Mouse (Mus musculus): ENCODE measurements around the gene H2afx.

DNA sequence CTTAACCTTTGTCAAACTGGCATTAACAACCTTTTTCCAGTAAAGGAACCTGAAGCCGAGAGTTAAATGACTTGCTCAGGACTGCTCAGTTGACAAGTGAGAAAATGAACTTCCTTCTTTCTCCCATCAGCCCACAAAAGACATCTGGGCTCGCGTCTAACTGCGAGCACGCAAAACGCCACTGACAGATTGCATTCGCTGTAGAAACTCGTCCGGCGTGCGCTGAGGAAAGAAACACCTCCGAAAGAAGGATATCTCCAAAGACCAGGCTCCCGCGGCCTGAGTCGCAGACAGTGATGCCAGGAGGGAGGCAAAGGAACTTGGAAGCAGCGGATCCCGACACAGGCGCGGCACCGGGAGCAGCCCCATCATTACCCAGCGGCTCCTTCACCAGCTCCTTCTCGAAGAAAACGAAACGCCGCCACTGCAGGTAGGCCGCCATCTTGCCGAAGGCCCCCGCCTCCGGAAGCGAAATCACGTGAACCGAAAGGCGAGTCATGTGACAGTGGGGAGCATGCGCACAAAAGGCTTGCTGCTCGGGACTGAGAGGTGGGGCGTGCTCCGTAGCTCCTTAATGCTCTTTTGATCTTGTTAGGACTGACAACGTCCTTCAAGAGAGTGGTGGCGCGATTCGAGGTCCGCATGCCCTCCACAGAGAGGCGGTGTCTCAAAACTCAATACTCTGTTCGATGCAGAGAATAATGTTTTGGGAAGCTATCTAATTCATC lies 26.9 kb downstream of the H2afx start, which contains the start of gene Vps11:
- peak; percentile 43 for TF ChIP-seq MAX (IDR thresholded peaks at IDR 0.05; ENCODE audit: low read depth)
- no peak for TF ChIP-seq MYOD1 (IDR thresholded peaks at IDR 0.05; ENCODE audit: control insufficient read depth in 1 of 3, insufficient read length in 2 of 3, low read depth in 2 of 3)
- TF ChIP-seq POLR2A (IDR thresholded peaks at IDR 0.05; ENCODE audit: insufficient read length, low read depth) = peak; percentile 75
- no peak for TF ChIP-seq CEBPB (IDR thresholded peaks at IDR 0.05; ENCODE audit: insufficient read depth, poor library complexity, severe bottlenecking)
- TF ChIP-seq E2F4 (IDR thresholded peaks at IDR 0.05; ENCODE audit: insufficient read depth) = no peak
- TF ChIP-seq POLR2AphosphoS2 (IDR thresholded peaks at IDR 0.05; ENCODE audit: insufficient read length, low read depth) = peak; percentile 90
- TF ChIP-seq MYOG (IDR thresholded peaks at IDR 0.05; ENCODE audit: control insufficient read depth in 1 of 3, insufficient read depth in 1 of 3, insufficient read length in 2 of 3, low read depth in 2 of 3) = no peak
- TF ChIP-seq USF1 (IDR thresholded peaks at IDR 0.05; ENCODE audit: low read depth) = peak; percentile 100
- TF ChIP-seq TCF12 (IDR thresholded peaks at IDR 0.05; ENCODE audit: insufficient read depth, poor library complexity, severe bottlenecking) = no peak
- TF ChIP-seq SRF (IDR thresholded peaks at IDR 0.05; ENCODE audit: control insufficient read depth, insufficient read length, low read depth) = peak; percentile 22
- TF ChIP-seq TCF3 (IDR thresholded peaks at IDR 0.05; ENCODE audit: insufficient read length, low read depth) = no peak
